In the genomic region with DNA sequence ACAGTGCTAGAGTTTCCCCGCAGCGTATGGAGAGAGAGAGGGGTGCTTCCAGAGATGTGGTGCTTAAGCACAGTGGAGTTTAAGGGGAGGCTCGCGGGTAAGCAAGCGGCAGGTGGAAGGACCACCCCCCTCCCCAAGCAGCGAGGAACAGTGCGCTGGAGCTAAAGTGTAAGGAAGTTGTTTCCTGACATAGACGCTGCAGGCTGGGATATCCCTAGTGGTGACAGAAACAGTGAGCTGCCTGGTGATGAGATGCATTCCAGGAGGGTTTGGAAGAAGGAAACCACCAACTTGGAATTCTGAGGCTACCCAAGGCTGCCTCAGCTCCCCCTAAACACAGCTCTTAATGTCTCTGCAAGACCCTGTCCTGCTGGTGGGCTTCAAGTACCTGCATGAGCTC, we compare ENCODE assay signal across 9 mouse cellular contexts. TPM values are rescaled to one million over a fixed set of nuclear protein-coding genes. Genes with fewer than 3 reads are reported as not detected.
DNase-seq lines count a peak whose midpoint lies in the region; ATAC-seq and TF ChIP-seq lines count a peak whose summit lies in the region.
"Had no signal": no experiment of that assay in that cellular context is flagged by ENCODE, and none has a peak within 500 bp of the region (broad histone marks: within the 10 kb centered on the region; RNA-seq: fewer than 3 reads in every experiment).

No protein-coding gene starts in this region.

- WGBS in heart, embryonic 15.5 days: under 1% methylated on average over 8 of the region's 8 CpGs
- WGBS in hindbrain, embryonic 15.5 days: under 1% methylated on average over 8 of the region's 8 CpGs
- WGBS in midbrain, embryonic 12.5 days: under 1% methylated on average over 8 of the region's 8 CpGs

- no peak for ATAC-seq in heart, embryonic 15.5 days (replicated peaks; ENCODE audit: insufficient number of reproducible peaks, insufficient read depth, low FRiP score, low read depth)
- ATAC-seq in hindbrain, embryonic 15.5 days (ENCODE audit: low FRiP score, low read depth): peak; percentile 19; the same call in 1 of the 2 replicates
- ATAC-seq in midbrain, embryonic 12.5 days (ENCODE audit: low FRiP score, low read depth): peak; percentile 3; the same call in 1 of the 2 replicates

- intact Hi-C loops in heart, postnatal 36 days (cut with DNase I): no loop called here

- TF ChIP-seq CTCF in cortical plate, adult 2 months (IDR thresholded peaks at IDR 0.05; ENCODE audit: extremely low read depth, insufficient read depth, low read length): no peak

- H3K4me3 ChIP-seq in heart, embryonic 15.5 days: peak overlapping the region; percentile 24
- peak overlapping the region; percentile 14; the same call in 1 of the 2 replicates for H3K4me3 ChIP-seq in cortical plate, adult 2 months (ENCODE audit: insufficient read depth, low read length)
- H3K4me3 ChIP-seq in hindbrain, embryonic 15.5 days: peak overlapping the region; percentile 36
- H3K4me3 ChIP-seq in midbrain, embryonic 12.5 days: peak overlapping the region; percentile 27

- peaks cover 12% of the 10 kb centered on the region for H3K4me1 ChIP-seq in heart, embryonic 15.5 days (replicated peaks)
- no peaks in the 10 kb centered on the region for H3K4me1 ChIP-seq in cortical plate, adult 2 months (ENCODE audit: control insufficient read depth, insufficient read depth, low read length)
- H3K4me1 ChIP-seq in hindbrain, embryonic 15.5 days (replicated peaks): peaks cover 44% of the 10 kb centered on the region
- peaks cover 39% of the 10 kb centered on the region for H3K4me1 ChIP-seq in midbrain, embryonic 12.5 days

- H3K27ac ChIP-seq in heart, embryonic 15.5 days: no peak overlapping the region
- no peak overlapping the region for H3K27ac ChIP-seq in cortical plate, adult 2 months (ENCODE audit: insufficient read depth, low read length)
- H3K27ac ChIP-seq in hindbrain, embryonic 15.5 days (replicated peaks): peak overlapping the region; percentile 59; the same call in 1 of the 2 replicates
- peak overlapping the region; percentile 46; the same call in 1 of the 2 replicates for H3K27ac ChIP-seq in midbrain, embryonic 12.5 days (replicated peaks)

- no peak for TF ChIP-seq POLR2A in cortical plate, adult 2 months (IDR thresholded peaks at IDR 0.05; ENCODE audit: extremely low read depth, insufficient read depth, low read length)

- no peak overlapping the region for H3K9ac ChIP-seq in heart, embryonic 15.5 days
- no peak overlapping the region for H3K9ac ChIP-seq in hindbrain, embryonic 15.5 days
- 0 out of 2 replicates have a peak overlapping the region, but pooled peaks have one; percentile 24 for H3K9ac ChIP-seq in midbrain, embryonic 12.5 days (replicated peaks)

- DNase-seq in heart, postnatal 36 days: no peak
- DNase-seq in urinary bladder, postnatal 4 days (ENCODE audit: low spot score in 2 of 2): no peak
- DNase-seq in frontal cortex, postnatal 10 days (ENCODE audit: low spot score in 2 of 2): no peak
- DNase-seq in ovary, postnatal 10 days (ENCODE audit: low spot score): no peak

- H3K4me2 ChIP-seq in heart, embryonic 15.5 days: peak overlapping the region; percentile 56
- H3K4me2 ChIP-seq in hindbrain, embryonic 15.5 days: peak overlapping the region; percentile 58
- H3K4me2 ChIP-seq in midbrain, embryonic 12.5 days (replicated peaks): peak overlapping the region; percentile 58

- H3K36me3 ChIP-seq in heart, embryonic 15.5 days: no peaks in the 10 kb centered on the region
- H3K36me3 ChIP-seq in hindbrain, embryonic 15.5 days: no peaks in the 10 kb centered on the region
- H3K36me3 ChIP-seq in midbrain, embryonic 12.5 days: no peaks in the 10 kb centered on the region

- no peaks in the 10 kb centered on the region for H3K9me3 ChIP-seq in heart, embryonic 15.5 days (replicated peaks)
- H3K9me3 ChIP-seq in hindbrain, embryonic 15.5 days: no peaks in the 10 kb centered on the region
- H3K9me3 ChIP-seq in midbrain, embryonic 12.5 days: no peaks in the 10 kb centered on the region

- peaks cover 47% of the 10 kb centered on the region for H3K27me3 ChIP-seq in heart, embryonic 15.5 days
- peaks cover 23% of the 10 kb centered on the region for H3K27me3 ChIP-seq in hindbrain, embryonic 15.5 days
- H3K27me3 ChIP-seq in midbrain, embryonic 12.5 days: peaks cover 51% of the 10 kb centered on the region

RNA-seq across cellular contexts. Expression of gene Arhgap40, which starts 43.2 kb away (rescaled TPM):
- not detected in 2 replicates for polyA plus RNA-seq in heart, embryonic 15.5 days (2015; fragmentation: Nextera tagmentation; extraction: Ambion mirVana)
- total RNA-seq in heart, postnatal 36 days (2021): not detected
- 1.3 TPM in 2 replicates for polyA plus RNA-seq in cortical plate, adult 2 months (2012; rRNA removed)
- polyA plus RNA-seq in hindbrain, embryonic 15.5 days (2015; fragmentation: Nextera tagmentation; extraction: Ambion mirVana): 0.88 and 0.93 TPM in 2 replicates
- polyA plus RNA-seq in midbrain, embryonic 12.5 days (2016; fragmentation: Nextera tagmentation; extraction: Ambion mirVana): 0.46 and 0.51 TPM in 2 replicates

RNA-seq across cellular contexts. Expression of gene Adig, which starts 53.4 kb away (rescaled TPM):
- polyA plus RNA-seq in heart, embryonic 15.5 days (2015; fragmentation: Nextera tagmentation; extraction: Ambion mirVana): not detected in 2 replicates
- total RNA-seq in heart, postnatal 36 days (2021): 1 to 10 TPM; 3.0 to 3.7 TPM
- polyA plus RNA-seq in cortical plate, adult 2 months (2012; rRNA removed): not detected in 2 replicates
- not detected in 2 replicates for polyA plus RNA-seq in hindbrain, embryonic 15.5 days (2015; fragmentation: Nextera tagmentation; extraction: Ambion mirVana)
- polyA plus RNA-seq in midbrain, embryonic 12.5 days (2016; fragmentation: Nextera tagmentation; extraction: Ambion mirVana): not detected in 2 replicates
- total RNA-seq: left cerebral cortex, adult 8-10 months had no signal

RNA-seq across cellular contexts. Expression of gene Slc32a1, which starts 54.8 kb away (rescaled TPM):
- polyA plus RNA-seq in heart, embryonic 15.5 days (2015; fragmentation: Nextera tagmentation; extraction: Ambion mirVana): not detected in 2 replicates
- not detected for total RNA-seq in heart, postnatal 36 days (2021)
- 73.8 and 87.3 TPM in 2 replicates for polyA plus RNA-seq in cortical plate, adult 2 months (2012; rRNA removed)
- 11.6 and 13.2 TPM in 2 replicates for polyA plus RNA-seq in hindbrain, embryonic 15.5 days (2015; fragmentation: Nextera tagmentation; extraction: Ambion mirVana)
- polyA plus RNA-seq in midbrain, embryonic 12.5 days (2016; fragmentation: Nextera tagmentation; extraction: Ambion mirVana): 3.2 and 4.2 TPM in 2 replicates

Comparison
In these comparisons a context has a peak if more than half of its experiments do, and no peak if none do; other contexts are left out.
1. H3K27ac ChIP-seq: peak in hindbrain, embryonic 15.5 days (single experiment) and midbrain, embryonic 12.5 days (single experiment); none in heart, embryonic 15.5 days (single experiment) and cortical plate, adult 2 months (single experiment).
2. Peak in every context shown above with its lines, with median percentiles within 50 percentile points of each other: H3K4me2 ChIP-seq and H3K4me3 ChIP-seq.